Mouse (Mus musculus): ENCODE results near the gene Fcrl5.
"Not testable (repeated sequence)": the region's sequence is repeated elsewhere in the genome, so short reads cannot be mapped to it uniquely, and the experiment has no call there.

Fcrl5 gene

DNA sequence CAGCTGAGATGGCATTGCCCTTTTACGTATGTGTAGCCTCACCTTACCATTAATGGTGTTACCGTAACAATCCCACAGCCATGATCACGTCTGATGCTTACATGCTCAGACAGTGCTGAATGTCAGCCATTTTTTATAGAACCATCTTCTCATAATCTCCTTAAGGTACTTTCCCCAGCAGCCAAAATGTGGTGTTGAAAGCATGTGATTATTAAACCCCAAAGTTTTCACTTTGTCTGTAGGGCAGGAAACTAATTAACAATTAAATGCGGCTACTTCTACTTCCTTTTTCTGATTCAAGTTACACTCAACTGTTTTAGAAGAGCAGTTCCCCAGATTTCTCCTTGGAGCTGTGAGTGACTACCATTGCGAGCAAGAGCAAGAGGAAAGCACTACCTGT, at the start of gene Fcrl5:
Fcrl5 (plus strand) TSS at position 295 of the 400 bp plus-strand sequence.
- no peak for DNase-seq (ENCODE audit: low spot score in 2 of 2)

DNA sequence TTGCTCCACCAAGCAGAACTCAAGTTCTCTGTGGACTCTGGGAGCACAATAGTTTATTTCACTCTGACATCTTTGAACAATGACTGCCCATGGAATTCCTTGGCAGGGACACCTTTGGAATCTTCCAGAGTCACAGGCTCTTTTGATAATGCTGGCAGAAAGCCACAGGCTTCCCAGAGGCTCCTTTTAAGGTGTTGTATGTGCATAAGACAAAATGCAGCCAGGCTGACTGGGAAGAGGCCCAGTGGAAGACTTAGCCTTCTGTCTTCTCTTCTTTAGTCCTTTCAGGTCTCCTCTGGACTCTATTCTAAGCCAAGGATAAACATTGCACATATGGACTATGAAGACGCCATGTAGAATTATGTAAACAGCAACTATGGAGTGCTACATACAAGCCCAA, 44.6 kb upstream of the Fcrl5 start:
- no peak for DNase-seq (ENCODE audit: low spot score in 2 of 2)

DNA sequence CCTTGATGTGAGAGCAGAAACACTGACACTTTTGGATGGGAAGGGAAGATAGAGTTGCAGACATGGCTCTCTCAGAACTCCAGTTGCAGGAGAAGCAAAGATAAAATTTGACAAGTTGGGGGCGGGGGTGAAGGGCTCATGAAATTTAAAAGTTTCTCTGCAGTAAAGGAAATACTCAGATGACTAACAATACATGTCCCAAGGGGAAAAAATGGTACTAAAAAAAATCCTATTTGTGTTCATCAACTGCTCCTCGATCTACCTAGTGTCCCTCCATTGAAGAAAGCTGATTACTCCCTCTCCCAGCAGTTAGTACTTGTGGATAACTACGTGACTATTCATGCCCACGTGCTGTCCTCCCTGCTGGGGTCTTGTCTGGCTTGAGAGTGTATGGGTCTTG, 36.8 kb upstream of the Fcrl5 start:
- DNase-seq (ENCODE audit: low spot score in 2 of 2): no peak

DNA sequence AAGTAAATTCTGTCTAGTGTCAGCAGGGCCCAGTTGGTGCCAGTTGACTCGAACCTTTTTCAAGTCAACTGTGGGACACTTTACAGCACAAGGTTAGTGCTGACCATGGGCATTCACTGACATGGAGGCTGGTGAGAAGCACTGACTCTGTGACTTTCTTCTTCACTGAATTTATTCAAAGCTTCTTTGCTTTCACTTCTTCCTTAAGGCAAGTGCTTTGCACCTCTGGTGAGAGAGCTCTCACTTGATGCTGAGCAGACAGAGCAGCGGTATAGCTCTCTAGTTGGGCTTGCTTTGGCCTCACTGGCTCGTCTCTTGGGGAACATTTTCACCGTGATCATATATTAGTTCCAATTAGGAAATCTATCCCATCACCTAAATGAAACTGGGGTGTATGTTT, 35.7 kb upstream of the Fcrl5 start:
- DNase-seq (ENCODE audit: low spot score in 2 of 2): no peak

DNA sequence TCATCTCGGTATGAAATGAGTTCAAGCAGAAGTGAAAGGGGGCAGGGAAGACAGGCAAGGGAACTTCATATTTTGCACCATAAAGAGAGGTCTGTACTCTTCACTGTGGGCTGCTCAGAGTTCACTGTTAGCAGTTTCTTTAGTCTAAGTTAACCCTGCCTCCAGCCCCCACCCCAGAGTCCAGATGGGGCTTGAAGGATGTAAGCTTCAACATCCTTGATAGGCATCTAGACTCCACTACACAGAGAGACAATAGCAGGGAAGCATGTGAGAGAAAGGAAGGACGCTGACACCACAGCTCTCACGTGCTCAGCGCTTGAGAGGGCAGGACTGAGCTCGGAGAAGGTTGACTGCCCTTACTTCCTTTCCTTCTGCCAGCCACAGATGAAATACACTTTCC, 34.3 kb upstream of the Fcrl5 start:
- DNase-seq (ENCODE audit: low spot score in 2 of 2): no peak

DNA sequence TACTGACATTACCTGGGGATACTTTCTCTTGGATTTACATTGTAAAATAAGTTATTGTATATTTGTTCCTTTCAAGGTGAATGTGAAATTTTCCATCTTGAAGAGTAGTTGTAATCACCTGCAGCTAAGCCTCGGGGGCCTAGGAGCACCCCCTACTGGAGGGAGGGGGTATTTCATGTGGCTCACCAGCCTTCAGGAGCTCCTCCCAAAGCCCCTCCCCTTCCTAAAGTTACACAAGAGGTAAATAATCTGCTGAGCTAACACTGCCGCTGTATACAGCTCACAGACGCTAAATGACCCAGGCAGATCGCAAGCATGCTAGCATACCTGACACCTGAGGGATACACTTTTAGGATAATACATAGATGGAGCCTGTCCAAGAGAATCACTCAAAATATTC, 27.4 kb upstream of the Fcrl5 start:
- no peak for DNase-seq (ENCODE audit: low spot score in 2 of 2)

DNA sequence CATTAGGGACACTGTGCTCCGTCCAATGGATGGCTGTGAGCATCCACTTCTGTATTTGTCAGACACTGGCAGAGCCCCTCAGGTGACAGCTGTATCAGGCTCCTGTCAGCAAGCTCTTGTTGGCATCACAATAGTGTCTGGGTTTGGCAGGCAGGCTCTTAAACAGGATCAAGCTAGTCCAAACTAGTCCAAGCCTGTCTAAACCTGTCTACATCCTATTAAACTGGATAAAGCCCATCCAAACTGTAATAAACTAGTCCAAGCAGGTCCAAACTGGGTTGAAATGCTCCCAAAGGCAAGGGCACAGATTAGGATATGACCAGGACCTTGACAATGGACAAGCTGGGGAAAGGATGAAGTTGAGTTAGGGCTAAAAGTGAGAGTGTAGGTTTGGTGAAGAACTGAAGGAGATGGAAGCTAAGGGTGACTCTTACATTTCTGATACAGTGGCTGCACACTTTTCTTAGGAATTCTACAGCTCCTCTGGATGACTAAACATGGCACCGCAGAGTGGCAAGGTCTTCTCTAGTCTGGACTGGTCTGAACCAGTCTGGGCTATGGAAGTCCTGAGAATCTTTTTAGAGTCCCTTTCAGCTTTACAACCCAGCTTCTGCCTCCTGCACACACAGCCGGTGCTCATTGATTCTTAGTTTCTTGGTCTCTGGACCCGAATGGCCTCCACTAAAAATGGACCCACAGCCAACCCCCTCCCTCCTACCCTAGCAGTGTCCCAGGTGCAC, 26.2 kb upstream of the Fcrl5 start:
- DNase-seq (ENCODE audit: low spot score in 2 of 2): no peak

DNA sequence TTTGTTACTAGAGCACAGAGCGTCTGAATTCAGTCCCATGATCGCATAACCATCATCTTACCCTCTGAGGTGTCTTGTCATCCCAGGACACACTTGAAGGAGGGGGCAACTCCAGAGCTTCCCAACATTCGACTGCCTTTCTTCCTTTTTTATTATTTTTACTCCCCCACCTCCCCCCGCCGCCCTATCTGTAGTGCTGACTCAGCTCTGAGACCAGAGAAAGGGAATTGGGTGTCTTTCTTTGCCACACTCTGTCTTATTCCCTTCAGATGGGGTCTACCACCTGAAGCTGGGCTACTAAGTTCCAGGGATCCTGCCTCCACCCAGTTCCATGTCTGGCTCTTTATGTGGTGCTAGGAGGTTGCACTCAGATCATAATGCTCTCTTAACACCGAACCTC, 25.0 kb upstream of the Fcrl5 start:
- DNase-seq (ENCODE audit: low spot score in 2 of 2): no peak

DNA sequence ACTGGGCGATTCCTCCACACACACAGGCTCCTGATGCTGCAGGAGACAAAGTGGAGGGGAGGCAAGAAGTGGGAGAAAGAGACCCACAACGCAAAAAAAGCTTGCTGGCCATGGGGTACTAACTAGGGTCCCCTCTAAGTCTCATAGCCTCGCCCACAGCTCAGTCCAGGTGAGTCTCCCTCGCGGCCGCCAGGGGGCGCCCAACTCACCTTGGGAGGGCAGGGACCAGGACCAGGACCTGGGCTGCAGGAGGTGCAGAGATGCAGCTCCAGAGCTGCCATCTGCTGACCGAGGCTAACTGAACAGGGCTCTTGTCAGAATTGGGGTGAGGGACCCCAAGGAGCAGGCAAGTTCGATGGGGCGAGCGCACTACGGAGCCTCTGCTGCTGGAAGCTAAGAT, 24.4 kb upstream of the Fcrl5 start:
- peak; percentile 4 to 10 for DNase-seq (ENCODE audit: low spot score in 2 of 2)

DNA sequence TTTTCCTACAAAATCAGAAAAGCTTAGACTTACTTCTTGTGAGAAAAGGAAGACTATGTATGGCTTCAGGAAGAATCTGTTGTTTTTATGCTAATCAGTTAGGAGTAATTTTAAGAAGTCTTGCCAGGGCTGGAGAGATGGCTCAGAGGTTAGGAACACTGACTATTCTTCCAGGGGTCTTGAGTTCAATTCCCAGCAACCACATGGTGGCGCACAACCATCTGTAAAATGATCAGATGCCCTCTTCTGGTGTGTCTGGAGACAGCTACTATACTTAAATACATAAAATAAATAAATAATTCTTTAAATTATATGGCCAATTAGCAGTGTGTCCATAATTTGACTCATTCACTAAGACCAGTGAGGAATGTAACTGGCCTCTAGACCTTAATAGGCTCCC, 14.9 kb upstream of the Fcrl5 start:
- no peak for DNase-seq (ENCODE audit: low spot score in 2 of 2)

DNA sequence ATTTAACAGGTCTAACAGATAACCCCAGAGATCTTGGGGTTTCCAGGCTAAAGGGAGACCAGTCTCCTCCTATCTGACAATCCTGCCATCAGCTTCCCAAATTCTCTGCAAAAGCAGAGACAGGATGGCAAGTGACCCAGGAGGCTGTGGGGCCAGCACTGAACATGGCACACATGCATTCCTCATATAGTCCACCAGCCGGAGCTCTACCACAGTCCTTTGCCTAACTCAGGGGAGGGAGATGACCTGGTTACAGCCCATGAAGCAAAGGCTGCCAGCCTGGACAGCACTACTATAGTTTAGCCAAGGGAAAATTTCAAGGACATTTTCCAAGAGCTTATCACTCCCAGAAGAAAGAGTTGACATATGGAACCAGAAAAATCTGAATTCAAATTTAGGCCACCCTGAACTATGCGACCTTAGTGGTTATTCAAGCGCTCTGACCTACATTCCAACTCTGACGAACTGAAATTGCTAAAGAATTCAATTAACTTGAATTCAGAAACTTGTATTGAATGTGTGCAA, 13.1 kb upstream of the Fcrl5 start:
- DNase-seq (ENCODE audit: low spot score in 2 of 2): no peak

DNA sequence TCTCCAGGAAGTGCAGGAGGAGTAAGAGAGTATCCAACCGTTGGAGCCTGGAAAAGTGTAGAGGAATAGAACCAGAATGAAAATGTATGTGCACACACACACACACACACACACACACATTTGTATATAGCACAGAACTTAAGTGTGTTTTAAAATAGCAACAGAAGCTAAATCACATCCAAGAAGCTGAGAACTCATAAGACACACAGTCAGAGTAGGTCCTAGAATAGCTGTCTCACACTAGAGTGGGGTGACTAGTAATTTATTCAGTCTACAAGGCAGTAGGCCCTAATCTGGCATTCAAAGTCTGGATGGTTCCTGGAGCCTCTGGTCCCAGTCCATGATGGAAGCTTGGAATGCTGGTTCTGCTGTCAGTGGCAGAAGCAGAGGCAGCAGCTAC, 5.0 kb downstream of the Fcrl5 start:
- DNase-seq (ENCODE audit: low spot score in 2 of 2): peak in 1 of 2 experiments; percentile 3

DNA sequence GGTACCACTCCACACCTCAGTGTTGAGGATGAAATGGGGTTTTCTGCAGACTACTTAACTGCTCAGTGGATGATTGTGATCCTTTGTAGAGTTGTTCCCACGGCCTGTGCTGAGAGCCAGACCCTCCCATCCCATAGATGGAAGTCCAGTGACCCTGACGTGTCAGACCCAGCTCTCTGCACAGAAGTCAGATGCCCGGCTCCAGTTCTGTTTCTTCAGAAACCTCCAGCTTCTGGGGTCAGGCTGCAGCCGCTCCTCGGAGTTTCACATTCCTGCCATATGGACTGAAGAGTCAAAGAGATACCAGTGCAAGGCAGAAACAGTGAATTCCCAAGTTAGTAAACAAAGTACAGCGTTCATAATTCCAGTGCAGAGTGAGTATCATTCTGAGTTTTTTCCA, 8.4 kb downstream of the Fcrl5 start:
- no peak for DNase-seq (ENCODE audit: low spot score in 2 of 2)

DNA sequence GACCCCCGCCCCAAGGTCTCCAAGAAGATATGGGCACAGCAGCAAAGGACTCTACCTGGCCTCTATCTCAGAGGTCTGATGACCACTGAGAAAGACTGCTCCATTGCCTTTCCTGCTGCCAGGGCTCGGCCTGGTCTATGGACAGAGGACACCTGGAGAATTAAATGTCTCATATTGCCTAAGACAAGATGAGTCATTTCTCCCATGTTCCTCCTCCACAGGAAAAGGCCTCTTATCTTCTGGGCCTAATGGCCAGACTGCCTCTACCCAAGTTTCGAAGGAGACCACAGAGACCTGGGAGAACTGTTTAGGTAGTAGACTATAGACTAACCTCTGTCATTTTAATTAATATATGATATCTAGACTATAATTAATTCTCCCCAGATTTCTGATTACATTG, 29.9 kb downstream of the Fcrl5 start:
- DNase-seq (ENCODE audit: low spot score in 2 of 2): no peak

DNA sequence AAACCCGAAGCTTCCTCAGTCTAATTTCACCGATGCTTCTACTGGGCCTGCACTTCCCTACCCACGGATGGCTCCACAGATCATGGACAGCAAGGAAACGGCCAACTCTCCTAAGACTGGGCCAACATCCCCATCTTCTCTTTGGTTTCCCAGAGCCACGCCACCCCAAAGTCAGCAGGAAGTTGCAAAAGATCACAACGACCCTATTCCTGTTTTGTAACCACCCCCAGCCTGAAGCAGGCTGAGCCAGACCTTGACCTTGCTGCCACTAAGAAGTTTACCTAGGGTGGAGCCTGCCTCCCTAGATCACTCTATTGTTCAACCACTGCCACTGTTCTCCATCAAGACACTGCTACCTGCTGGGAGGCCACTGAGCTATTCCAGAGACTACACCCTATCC, 31.4 kb downstream of the Fcrl5 start:
- DNase-seq (ENCODE audit: low spot score in 2 of 2): no peak

DNA sequence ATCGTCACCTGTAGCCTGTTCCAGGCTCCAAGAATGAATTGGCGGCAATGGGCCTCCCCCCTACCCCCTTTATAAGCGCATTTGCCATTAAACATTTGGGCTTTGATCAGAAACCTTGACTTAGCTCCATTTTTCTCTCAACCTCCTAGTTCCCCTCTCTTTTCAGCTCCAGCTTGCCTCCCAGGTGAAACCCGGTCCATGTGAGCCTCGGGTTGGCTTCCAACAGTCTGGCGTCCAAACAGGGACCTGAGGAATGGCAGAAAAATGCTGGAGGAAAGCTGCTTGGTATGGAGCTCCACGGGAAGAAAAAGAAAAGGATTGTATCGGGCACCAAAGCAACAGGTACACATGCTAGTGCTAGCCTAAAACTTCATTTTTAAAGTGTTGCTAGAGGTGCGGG, 31.8 kb downstream of the Fcrl5 start:
- DNase-seq (ENCODE audit: low spot score in 2 of 2): no peak

DNA sequence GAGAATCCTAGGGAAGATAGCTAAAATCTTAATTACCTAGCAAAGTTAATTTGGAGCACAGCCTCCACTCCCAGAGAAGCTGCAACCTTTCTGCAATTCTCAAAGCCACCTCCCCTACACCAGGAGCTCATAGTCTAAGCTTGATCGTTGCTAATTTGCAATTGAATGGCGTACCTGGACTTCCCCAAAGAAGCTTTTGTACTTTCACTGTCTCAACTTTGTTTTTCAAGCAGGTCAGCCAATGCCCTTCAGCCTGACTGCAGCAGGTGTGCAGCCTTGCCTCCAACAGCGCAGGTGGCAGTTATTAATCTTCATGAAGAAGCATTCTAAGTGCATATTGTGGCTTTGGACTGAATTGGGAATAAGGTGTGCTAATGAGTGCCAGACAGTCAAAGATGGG, 42.4 kb downstream of the Fcrl5 start:
- DNase-seq (ENCODE audit: low spot score in 2 of 2): not testable (repeated sequence)

DNA sequence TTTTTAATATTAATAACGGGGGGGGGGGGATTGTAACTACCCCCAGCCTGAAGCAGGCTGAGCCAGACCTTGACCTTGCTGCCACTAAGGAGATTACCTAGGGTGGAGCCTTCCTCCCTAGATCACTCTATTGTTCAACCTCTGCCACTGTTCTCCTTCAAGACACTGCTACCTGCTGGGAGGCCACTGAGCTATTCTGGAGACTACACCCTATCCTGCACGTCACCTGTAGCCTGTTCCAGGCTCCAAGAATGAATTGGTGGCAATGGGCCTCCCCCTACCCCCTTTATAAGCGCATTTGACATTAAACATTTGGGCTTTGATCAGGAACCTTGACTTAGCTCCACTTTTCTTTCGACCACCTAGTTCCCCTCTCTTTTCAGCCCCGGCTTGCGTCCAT, 43.0 kb downstream of the Fcrl5 start:
- DNase-seq (ENCODE audit: low spot score in 2 of 2): not testable (repeated sequence)

DNA sequence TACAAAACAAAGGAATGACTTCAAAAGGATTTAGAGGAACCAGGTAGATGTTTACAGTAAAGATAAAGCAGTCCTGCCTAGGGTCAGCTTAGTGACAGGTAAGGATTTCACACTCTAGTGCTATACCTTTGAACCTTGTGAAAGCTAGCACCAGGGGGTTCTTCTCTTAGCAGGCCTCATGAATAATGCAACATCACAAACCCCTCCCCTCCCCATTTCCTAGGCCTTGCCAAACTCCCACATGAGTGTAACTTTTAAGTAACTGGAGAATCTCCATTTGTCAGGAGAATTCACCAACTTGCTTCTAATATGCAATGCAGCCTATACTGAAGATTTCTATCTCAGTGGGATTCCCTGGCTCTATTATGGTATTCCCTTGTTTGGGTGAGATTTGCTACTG, 43.7 kb downstream of the Fcrl5 start:
- not testable (repeated sequence) for DNase-seq (ENCODE audit: low spot score in 2 of 2)

DNA sequence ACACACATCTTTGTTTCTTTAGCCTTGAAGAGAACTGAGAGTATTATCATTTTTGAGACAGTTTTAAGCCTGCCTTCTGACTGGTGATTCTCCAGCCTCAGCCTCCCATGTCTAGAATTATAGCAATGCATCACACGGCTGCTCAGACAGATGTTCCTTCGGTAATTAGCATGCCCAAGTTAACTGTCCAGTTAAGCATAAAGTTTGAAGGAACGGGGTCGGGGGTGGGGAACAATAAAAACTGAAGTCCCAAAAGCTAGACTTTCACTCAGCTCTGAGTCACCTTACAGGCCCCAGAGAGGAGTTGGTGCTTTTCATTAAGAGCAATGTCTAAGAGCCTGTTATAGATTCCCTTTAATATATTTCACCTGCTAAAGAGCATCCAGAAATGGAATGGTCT, 51.8 kb downstream of the Fcrl5 start:
- no peak for DNase-seq (ENCODE audit: low spot score in 2 of 2)

DNA sequence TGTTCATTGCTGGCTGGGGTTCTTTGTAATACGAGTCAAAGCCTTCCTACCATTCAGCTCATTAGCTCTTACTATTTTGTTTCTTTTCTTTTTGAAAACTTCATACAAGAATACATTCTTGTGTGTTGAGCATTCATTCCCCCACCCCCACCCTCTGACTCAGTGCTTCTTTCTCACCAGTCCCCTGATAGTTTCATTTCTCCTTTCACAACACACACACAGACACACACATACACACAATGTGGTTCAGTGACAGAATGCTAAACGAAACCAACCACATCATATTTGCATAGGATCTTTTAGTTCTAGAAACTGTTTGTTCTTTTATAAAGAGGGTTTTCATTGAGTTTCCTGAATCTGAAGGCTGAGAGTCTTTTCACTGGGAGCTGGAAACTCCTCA, 52.3 kb downstream of the Fcrl5 start:
- no peak for DNase-seq (ENCODE audit: low spot score in 2 of 2)

DNA sequence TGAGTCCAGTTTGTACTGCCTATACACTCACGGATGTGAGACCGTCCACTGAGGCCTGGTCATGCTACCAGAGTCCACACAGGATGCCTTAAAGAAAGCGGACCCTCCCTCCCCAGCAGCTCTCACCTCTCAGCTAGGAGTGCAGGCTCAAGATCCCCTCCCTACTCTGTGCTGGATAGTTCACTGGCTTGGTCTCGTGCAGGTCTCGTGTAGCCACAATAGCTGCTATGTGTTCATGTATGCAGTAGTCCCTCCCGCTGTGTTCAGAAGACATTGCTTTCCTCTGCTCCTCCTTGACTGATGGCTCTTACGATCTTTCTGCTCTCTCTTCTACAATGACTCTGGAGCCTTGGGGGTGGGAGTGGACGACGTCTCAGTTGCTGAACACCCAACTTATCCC, 62.7 kb downstream of the Fcrl5 start:
- DNase-seq (ENCODE audit: low spot score in 2 of 2): no peak

DNA sequence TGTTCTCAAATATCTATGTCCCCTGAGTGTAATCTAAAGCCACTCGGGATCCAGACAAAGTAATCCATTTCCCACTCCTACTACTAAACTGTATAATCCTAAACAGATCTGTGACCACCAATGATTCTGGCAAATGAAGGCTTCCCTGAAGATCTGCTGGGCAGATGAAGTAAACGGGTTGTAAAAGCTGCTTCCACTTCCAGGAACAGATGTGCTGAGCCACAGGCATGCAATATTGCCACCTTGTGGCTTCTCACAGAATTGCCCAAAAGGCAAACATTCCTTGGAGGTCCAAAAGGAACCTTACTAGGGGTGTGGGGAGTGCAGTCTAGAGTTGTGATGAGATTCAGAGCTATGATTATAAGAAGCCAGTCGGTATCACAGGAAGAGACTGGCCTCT, 63.5 kb downstream of the Fcrl5 start:
- DNase-seq (ENCODE audit: low spot score in 2 of 2): peak; percentile 71 to 74
